Comparison of ENCODE assay signal across 21 mouse cellular contexts in genomic region chr7:78684943-78685342, GRCm38 (mm10). TPM values are rescaled to one million over a fixed set of nuclear protein-coding genes. Genes with fewer than 3 reads are reported as not detected.
DNase-seq lines count a peak whose midpoint lies in the region; ATAC-seq and TF ChIP-seq lines count a peak whose summit lies in the region.
"Had no signal": no experiment of that assay in that cellular context is flagged by ENCODE, and none has a peak within 500 bp of the region (broad histone marks: within the 10 kb centered on the region; RNA-seq: fewer than 3 reads in every experiment).

No protein-coding gene starts in this region.

- no peak overlapping the region for H3K4me3 ChIP-seq in thymus, adult 2 months (ENCODE audit: control insufficient read depth, insufficient read depth, low read length)
- H3K4me3 ChIP-seq: embryonic facial prominence, embryonic 12.5 days; heart, embryonic 13.5 days; limb, embryonic 13.5 days; liver, embryonic 15.5 days; myocyte; neural tube, embryonic 15.5 days had no signal

- H3K27ac ChIP-seq in thymus, adult 2 months (ENCODE audit: control insufficient read depth, insufficient read depth, low read length) = no peak overlapping the region
- H3K27ac ChIP-seq: embryonic facial prominence, embryonic 12.5 days; heart, embryonic 13.5 days; limb, embryonic 13.5 days; liver, embryonic 15.5 days; macrophage; neural tube, embryonic 15.5 days had no signal

- no peaks in the 10 kb centered on the region for H3K27me3 ChIP-seq in thymus, adult 2 months (ENCODE audit: control insufficient read depth, insufficient read depth, low read length)
- H3K27me3 ChIP-seq: embryonic facial prominence, embryonic 12.5 days; heart, embryonic 13.5 days; limb, embryonic 13.5 days; liver, embryonic 15.5 days; neural tube, embryonic 15.5 days had no signal

- TF ChIP-seq POLR2A in thymus, adult 2 months (IDR thresholded peaks at IDR 0.05; ENCODE audit: control insufficient read depth, extremely low read depth, insufficient read depth, low read length, poor library complexity) = no peak

- DNase-seq in 3T3-L1 (ENCODE audit: low read depth, low spot score) (peak; percentile 31), 416B (ENCODE audit: low read depth) (peak; percentile 97)
- DNase-seq in adrenal gland, adult 8-10 months = peak; percentile 75
- peak; percentile 19 for DNase-seq in gonadal fat pad, adult 2 months (ENCODE audit: low read depth)
- no peak for DNase-seq in gastrocnemius, postnatal 25 days
- no peak for DNase-seq in thymus, adult 2 months
- no peak for DNase-seq in right cerebral cortex, postnatal 4 days
- DNase-seq: cerebellum, adult 8-10 months; gastrocnemius, postnatal 36 days; kidney, adult 11 months; midbrain, embryonic 14.5 days had no signal

- peaks cover 17% of the 10 kb centered on the region for H3K4me1 ChIP-seq in thymus, adult 2 months (replicated peaks; ENCODE audit: control insufficient read depth, insufficient read depth, low read length)
- H3K4me1 ChIP-seq: embryonic facial prominence, embryonic 12.5 days; heart, embryonic 13.5 days; limb, embryonic 13.5 days; liver, embryonic 15.5 days; neural tube, embryonic 15.5 days had no signal

- no peak for TF ChIP-seq CTCF in thymus, adult 2 months (IDR thresholded peaks at IDR 0.05; ENCODE audit: borderline replicate concordance, control insufficient read depth, extremely low read depth, insufficient read depth, low read length, poor library complexity)

- no peaks in the 10 kb centered on the region for H3K36me3 ChIP-seq in thymus, adult 2 months (ENCODE audit: control insufficient read depth, insufficient read depth, low read length)
- H3K36me3 ChIP-seq: embryonic facial prominence, embryonic 12.5 days; heart, embryonic 13.5 days; limb, embryonic 13.5 days; liver, embryonic 15.5 days; neural tube, embryonic 15.5 days had no signal

- ATAC-seq in megakaryocyte, adult 5-6 weeks (ENCODE audit: poor library complexity, severe bottlenecking) = no peak
- ATAC-seq: forebrain, embryonic 16.5 days; hindbrain, embryonic 16.5 days had no signal

- 6% methylated on average over 6 of the region's 6 CpGs for WGBS in thymus, adult 2 months

RNA-seq across cellular contexts. Expression of gene Ntrk3, which starts 52.9 kb away (rescaled TPM):
- 10 to 100 TPM; 19.0 to 28.6 (median 26.5) TPM for total RNA-seq in adrenal gland, adult 8-10 months (2022)
- polyA plus RNA-seq in gonadal fat pad, adult 2 months (2012; rRNA removed) = 12.7 and 12.8 TPM in 2 replicates
- total RNA-seq in gastrocnemius, postnatal 25 days (2021) = 1 to 10 TPM in 1 of 2 experiments, under 1 TPM in 1; 0.90 to 2.1 TPM
- total RNA-seq in megakaryocyte, adult 5-6 weeks (2015) = not detected in 2 replicates
- total RNA-seq in megakaryocyte, adult 5-6 weeks (2017) = not detected in 2 replicates
- 52.2 and 54.7 TPM in 2 replicates for polyA plus RNA-seq in thymus, adult 2 months (2012; rRNA removed)
- polyA plus RNA-seq: macrophage had no signal

Comparison
In these comparisons a context has a peak if more than half of its experiments do, and no peak if none do; other contexts are left out.
1. DNase-seq: peak in 3T3-L1 (single experiment), 416B (single experiment), adrenal gland, adult 8-10 months (single experiment) and gonadal fat pad, adult 2 months (single experiment); none in gastrocnemius, postnatal 25 days (single experiment), thymus, adult 2 months (single experiment) and right cerebral cortex, postnatal 4 days (single experiment).
2. RNA of gene Ntrk3, which starts 52.9 kb away (total RNA-seq): 19.0 to 28.6 TPM in adrenal gland, adult 8-10 months; 0.90 to 2.1 TPM in gastrocnemius, postnatal 25 days and not detected in megakaryocyte, adult 5-6 weeks; every median in the first group is over 4 times any median in the second.